Mouse (Mus musculus): ENCODE data around the gene Btbd9.

DNA sequence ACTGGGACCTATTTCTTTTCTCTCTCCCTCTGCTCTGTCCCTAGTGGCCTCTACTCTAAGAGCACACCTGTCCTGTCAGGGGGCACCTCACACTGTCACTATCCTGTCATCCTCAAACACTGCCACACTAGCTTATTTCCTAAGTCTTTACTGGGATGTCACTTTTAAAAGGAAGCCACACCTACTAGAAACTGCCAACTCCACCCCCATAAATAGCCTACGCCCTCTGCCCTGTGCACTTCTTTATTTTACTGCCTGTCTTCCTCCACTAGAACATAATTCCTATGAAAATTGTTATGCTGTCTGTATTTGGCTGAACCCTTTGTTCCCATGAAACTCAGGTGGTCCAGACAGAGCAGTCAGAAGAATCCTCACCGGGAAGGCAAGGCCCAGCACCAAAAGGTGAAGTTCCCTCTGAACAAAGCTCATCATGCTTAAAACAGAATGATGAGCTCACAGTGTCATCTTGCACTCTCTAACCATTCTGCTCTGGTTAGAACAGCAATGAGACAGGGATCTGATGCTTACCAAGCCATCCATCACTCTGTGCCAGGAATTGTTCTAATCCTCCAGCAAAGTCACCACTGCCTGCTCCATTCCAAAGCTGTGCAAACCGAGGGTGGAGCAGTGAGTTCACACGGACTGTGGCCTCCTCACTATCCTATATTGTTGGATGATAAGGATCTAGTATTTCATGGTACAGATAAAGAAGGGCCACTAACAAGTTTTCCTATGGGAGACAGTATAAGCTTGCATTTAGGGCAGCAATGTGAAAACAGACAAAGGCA, 91.0 kb downstream of the Btbd9 start:
- TF ChIP-seq CTCF (IDR thresholded peaks at IDR 0.05; ENCODE audit: extremely low read depth, insufficient read depth, insufficient read length, insufficient replicate concordance) (no peak), POLR2A (IDR thresholded peaks at IDR 0.05; ENCODE audit: low read depth, low read length) (no peak)
